Mouse (Mus musculus) left cerebral cortex, postnatal 4 days (tissue): ENCODE data around the gene Stpg3. TPM values are rescaled to one million over a fixed set of nuclear protein-coding genes. Genes with fewer than 3 reads are reported as not detected.
A peak's percentile ranks its signal among the peaks of the same experiment; 100 is the strongest.

Source experiments
- DNase-seq: peaks from one replicate; pipeline ENCODE4 v3.0.0-alpha.2; 2022
- intact Hi-C: fragments of 180-260 bp; cut with DNase I; formaldehyde crosslinking; loops from one replicate; pipeline ENCODE4 v1.15.1; 2025
- total RNA-seq, 2 experiments: library from RNA; stranded (reverse); gene quantifications; 2 replicates each; pipeline ENCODE4 v1.2.3; 2021

Stpg3 gene
- total RNA-seq, 2 experiments from 2014 or later: not detected

DNA sequence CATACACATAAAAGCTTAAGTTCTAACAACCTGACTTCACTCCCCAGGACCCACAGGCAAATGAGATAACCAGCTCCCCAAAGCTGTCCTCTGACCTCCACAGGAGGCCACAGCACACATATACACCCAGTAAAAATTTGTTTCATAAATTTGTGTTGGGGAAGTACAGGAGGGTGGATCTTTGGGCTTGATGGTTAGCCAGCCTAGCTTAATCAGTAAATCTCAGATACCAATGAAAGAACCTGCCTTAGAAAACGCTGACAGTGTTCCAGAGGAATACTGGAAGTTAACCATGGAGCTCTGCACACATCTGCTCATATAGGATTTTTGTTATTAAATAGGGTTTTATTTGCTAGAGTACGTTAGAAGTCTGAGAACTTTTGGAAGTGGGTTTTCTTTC lies 3.2 kb upstream of the Stpg3 start:
- no peak for DNase-seq
- intact Hi-C loops: no loop called here

DNA sequence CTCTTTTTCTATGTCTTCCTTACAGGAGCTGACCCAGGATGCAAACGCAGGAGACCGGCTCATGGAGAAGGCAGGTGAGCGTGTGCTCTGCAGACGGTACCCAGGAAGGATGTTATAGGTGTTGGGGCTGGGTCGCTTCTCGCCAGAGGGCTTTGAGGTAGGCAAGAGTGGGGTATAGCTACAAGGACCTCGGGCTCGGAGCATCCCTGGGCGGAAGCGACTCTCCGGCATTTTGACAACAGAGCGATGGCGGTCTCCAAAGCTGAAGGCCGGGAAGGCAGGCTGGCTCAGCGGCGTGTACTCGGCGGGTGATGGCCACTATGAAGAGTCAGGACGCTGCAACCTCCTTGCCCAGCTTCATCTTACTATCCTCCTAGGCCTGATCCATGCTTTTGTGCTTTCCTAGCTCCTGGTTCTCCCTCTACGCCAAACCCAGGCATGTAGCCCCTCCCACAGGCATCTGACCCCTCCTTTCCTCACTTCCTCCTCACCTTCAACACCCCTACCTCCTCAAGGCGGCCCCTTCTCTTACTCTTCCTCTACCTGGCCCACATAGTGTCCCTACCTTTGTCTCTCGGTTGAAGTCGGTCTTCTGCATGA lies 1.1 kb downstream of the Stpg3 start:
- intact Hi-C loops: no loop called here
- no peak for DNase-seq

DNA sequence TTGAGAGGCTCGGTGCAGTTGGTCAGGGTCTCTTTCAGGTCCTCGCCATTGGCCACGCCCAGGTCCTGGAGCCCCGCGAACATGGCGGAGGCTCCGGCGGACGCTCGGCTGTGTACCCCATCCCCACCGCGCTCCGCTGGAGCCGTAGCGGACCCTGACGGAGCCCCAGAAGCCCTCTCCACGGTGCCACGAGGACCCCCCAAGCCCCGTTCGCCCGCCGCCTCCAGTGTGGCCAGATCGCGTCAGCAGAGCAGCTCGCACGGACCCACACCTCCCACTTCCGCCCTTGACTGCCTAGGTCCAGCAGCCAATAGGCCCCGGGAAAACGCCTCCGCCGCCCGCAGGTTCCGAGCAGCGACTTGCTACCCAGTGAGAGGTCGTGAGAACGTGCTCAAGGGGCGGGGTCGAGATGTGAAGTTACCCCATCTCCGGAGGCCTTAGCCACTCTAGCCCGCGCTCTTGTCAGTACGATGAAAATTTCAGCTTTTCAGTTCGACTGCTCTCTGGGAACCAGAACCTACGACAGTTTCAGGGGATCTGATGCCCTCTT lies 3.2 kb downstream of the Stpg3 start, which contains the start of gene Nelfb:
Nelfb (minus strand) TSS at position 369 of the 550 bp plus-strand sequence.
- peak; percentile 91 for DNase-seq
- intact Hi-C loops: no loop called here

DNA sequence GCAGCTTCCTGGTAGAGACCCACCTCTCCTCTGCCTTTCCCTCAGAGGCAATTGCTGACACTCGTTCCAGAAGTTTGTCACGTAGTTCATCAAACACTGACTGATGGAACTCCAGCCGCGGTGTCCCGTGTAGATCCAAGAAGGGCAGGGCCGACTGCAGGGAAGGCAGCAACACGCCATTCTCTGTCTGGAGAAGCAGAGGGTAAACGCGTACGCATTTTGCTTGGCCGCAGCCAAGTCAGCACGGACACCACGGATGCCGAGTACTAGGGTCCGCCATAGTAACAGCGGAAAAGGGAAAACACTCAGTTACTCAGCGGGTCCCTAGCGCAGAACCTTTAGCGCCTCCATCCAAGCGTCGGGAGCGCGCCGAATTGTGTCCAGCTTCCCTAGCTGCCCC lies 3.8 kb downstream of the Stpg3 start:
- no peak for DNase-seq
- intact Hi-C loops: no loop called here

DNA sequence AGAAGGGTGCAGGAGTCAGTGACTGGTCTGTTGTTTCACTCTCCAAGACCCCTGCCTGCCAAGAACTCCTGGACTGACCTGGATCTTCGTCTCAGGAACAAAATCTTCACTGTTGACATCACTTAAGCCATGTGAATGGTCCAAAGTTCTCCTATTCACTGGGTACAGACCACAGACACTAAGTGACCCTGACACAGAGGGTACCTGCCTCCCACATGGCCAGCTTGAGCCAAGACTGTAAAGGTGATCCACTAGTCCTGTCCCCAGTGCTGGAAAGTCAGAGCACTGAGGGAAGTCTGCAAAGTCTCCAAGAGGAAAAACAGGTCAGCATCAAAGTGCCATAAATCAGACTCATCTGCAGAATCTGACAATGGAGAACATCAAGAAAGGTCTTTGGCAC lies 6.8 kb downstream of the Stpg3 start:
- intact Hi-C loops: no loop called here
- DNase-seq: no peak

DNA sequence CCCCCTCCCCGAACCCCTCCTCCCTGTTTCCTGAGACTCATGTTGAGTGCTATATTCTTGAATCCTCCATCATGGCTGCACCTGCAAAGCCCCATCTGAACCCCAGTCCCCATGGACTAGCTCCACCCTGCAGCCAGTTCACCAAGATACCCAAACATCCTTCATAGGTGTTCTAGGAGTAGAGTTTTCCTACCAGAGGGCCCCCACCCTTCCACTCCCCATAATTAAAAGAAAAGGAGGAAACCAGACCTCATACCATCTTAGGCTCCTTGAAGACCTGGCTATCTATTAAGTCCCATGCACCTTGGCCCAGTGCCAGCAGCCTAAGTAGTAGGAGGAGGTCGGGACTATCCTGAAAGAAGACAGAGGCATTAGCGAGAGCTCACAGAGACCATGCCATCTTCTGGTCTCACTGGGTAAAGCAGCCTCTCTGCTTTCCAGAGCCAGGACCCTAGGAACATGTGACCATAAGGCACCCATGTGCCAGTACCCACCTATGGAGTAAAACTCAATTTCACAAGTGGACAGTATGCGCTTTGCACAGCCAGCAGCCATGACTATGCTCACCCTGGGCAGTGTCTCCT lies 10.7 kb downstream of the Stpg3 start:
- no peak for DNase-seq
- intact Hi-C loops: no loop called here

GRCm38 (mm10) chr2:25200631-25201030 lies 13.8 kb downstream of the Stpg3 start:
- intact Hi-C loops: no loop called here
- DNase-seq: no peak

DNA sequence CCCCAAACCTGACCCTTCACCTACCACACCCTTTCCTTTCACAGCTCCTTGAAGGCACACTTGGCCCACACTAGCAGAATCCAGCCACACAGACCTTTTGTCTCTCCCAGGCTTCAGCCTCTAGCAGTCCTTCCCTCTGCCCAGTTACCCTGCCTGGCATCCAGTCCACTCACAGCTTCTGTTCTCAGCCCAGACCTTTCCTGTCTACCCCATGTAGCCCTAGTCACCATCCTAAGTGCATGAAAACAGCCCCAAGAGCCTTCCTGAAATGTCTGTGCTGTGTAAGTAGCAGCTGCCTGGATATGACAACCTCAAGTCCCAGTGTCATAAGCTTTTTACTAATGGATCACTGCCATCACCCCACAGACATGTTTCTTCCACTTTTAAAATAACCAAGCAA lies 16.5 kb downstream of the Stpg3 start:
- no peak for DNase-seq
- intact Hi-C loops: loop anchor here (5.0 kb wide), 1 partner anchor 59 kb away; the partner anchor contains the start of gene Tmem203

DNA sequence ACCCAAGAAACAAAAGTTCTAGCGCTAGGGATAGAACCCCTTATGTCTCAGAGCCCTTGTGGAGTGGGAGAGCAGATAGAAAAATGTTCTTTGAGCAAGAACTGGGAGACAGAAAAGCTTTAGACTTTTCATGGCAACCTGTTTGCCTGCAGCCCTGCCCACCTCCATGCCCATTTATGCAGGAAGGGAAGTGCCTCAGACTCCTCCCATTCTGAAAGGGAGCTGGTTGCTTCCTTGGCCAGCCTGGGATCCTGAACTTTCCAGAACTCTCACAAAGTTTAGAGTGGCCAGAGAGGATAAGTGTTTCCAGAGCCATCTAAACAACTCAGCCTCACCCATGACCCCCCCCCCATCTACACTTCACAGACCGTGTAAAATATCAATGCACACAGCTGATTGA lies 17.2 kb downstream of the Stpg3 start:
- intact Hi-C loops: loop anchor here (5.0 kb wide), 1 partner anchor 60 kb away; the partner anchor contains the start of gene Tmem203
- no peak for DNase-seq

GRCm38 (mm10) chr2:25196172-25196954 lies 18.1 kb downstream of the Stpg3 start, which contains the start of gene Tor4a:
Gene Tor4a (minus strand): TSS chr2:25196886.
- intact Hi-C loops: loop anchor here (5.0 kb wide), 1 partner anchor 61 kb away; the partner anchor contains the start of gene Tmem203
- DNase-seq: no peak

DNA sequence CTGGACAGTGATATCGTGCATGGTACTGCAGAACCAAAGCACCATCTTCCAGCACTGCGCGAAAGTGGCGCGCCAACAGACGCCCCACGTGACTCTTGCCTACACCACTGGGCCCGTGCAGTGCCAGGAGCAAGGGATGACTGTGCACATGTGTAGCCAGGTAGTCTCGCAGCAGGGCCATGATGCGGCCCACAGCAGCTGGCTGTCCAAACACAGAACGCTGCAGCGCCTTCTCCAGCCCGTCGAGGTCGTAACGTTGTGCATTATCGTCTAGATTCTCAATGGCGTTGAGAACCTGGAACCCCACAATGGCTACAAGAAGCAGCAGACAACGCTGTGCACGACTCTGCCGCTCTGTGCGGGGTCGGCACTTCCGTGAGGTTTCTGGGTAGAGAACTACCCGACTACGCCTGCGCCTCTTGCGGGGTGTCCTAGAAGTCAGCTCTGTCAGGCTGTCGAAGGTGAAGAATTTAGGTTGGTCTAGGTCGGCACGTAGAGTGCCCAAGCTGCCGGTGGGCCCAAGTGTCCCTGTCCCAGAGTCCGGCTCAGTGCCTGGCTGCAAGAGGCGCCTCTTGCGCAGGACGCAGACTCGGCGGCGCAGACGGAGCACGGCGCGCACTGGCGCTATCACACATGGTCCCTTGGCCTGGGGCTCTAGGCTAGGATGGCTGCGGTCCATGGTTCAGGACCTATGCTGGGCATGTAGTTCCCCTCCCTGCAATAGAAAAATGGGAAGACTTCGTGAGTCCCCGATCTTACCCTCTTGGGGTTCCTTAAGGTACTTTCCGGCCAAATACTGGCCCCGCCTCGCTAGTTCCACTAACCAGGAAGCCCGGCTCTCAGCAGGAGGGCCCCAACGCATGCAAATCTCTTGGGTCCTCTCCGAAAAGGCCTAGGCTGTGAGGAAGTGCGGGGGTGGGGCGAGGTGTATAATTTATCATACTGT lies 19.0 kb downstream of the Stpg3 start:
- intact Hi-C loops: loop anchor here (5.0 kb wide), 1 partner anchor 62 kb away; the partner anchor contains the start of gene Tmem203
- no peak for DNase-seq

DNA sequence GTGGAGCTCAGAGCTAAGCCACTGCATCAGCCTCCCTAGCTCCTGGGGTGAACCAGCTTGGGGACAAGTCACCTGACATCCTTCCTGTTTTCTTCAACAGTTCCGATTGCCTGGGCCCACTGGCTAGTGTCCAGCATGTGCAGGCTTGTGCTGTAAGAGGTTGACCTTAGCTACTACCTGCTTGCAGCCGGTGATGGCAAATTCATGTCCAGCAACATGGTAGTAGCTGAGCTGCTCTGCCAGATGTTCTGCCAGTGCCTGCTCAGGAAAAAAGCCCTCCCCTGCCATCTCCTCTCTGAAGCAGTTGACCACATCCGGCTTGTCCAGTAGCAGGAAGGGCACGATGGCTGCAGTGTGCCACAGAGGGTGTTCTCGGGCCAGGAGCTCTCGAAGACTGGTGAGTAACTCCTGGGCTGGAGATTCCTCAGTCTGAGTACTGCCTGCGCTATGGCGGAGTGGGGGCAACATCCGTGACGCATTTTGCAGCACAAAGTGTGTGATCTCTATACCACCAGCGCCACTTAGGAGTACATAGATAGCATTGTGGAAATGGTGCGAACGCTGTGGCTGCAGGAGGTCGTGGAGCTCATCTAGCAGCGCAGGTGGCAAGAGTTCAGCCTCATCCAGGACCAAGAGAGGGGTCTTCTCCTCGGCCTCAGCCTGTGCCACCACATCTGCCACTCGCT lies 19.8 kb downstream of the Stpg3 start:
- intact Hi-C loops: loop anchor here (5.0 kb wide), 1 partner anchor 63 kb away; the partner anchor contains the start of gene Tmem203
- DNase-seq: no peak

DNA sequence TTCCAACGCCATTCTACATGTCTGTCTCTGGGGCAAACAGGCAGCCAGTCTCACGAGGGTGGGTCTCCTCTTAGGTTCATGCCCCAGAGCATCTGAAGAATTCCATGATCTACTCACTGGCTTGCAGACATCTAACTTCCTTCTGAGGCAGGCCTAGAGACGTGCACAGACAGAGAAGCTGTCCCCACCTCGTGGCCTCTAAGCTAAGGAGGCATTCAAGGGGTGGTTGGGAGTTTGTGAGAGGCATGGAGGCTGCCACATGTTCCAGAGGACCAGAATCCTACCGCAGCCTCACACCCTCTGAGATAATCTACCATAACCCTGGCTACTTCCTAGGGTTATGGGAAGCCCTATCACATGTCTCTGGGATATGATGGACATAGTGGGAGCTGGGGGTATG lies 20.4 kb downstream of the Stpg3 start:
- DNase-seq: no peak
- intact Hi-C loops: no loop called here

DNA sequence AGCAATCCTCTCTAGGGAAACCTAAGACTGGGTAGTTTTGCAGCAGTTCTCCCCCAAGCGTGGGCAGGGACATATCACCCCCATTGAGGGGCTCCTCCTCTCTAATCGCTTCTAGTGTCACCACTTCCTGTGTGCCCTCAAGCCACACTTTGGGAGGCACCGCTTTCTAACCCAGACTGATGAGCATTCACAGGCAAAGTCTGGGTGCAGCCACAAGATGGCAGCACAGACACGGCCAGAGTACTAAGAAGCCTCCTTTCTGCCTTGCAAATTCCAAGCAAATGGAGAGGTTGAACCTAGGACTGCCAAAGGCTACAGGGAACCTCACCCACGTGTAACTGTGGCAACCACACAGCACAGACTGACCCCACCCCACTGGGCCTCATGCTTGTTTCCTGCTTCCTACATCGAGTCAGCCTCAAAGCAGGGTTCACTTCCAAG lies 21.1 kb downstream of the Stpg3 start:
- intact Hi-C loops: loop anchor here (1.0 kb wide), 1 partner anchor 33 kb away; no protein-coding TSS in a partner anchor
- DNase-seq: peak; percentile 84

GRCm38 (mm10) chr2:25187841-25188240 lies 26.6 kb downstream of the Stpg3 start:
- intact Hi-C loops: loop anchor here (5.0 kb wide), 1 partner anchor 221 kb away; no protein-coding TSS in a partner anchor
- no peak for DNase-seq

DNA sequence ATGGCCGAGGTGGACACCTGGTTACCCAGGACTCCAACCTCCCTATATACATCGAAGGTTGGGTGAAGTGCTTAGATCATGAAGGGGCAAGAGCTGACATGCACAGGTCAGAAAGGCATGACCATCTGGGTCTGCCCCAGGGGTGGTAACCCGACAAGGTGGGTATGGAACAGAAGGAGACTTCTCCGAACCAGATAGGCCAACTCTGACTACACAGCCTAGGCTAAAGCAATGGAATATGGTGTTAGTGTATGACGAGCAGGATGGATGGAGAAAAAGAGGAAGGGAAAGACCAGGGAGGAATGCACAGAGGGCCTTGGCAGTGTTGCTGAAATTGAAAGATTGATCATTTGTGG lies 27.9 kb downstream of the Stpg3 start:
- DNase-seq: no peak
- intact Hi-C loops: loop anchor here (5.0 kb wide), 1 partner anchor 219 kb away; no protein-coding TSS in a partner anchor

DNA sequence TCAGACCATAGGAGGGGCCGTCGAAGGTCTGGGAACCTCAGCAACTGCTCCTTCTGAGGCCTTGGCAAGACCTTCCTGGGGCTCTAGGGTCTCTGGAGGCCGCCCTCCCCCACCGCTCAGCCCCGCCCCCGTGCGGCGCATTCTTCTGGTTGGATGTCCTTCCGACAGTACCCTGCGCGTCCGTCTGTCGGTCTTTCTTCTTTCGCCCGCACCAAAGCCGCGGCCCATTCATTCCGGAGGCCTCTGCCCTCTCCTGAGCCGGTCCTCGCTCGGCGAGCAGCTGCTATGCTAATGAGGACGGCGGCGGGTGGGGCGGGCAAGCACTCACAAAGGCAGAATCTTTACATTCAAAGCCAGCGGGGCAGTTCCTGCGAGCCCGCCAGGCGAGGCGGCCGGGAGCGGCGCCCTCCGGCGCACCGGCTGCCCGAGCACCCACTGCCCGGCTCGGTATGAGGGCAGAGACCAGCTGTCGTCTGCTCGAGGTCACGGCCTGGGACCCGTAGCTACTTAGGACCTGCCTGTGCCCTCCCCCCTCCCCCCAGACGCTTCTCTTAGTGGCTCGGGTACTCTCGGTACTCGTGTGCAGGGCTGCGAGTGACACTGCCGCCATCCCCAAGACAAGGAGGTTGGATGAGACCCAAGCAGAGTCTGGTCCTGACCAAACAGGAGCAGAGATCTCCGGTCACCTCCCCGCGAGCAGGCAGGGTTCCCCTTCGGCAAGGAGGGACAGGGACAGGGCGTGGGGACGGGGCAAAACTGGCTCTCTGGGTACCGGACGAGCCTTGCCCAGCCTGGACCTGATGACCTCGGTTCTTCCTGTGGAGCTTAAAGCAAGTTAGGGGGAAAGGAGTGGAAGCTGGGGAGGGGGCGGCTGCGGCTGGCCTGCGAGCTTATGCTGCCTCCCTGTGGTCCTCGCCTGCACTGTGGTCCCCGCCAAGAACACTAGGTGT lies 28.5 kb downstream of the Stpg3 start:
- intact Hi-C loops: loop anchor here (5.0 kb wide), 1 partner anchor 219 kb away; no protein-coding TSS in a partner anchor
- peak; percentile 77 for DNase-seq

DNA sequence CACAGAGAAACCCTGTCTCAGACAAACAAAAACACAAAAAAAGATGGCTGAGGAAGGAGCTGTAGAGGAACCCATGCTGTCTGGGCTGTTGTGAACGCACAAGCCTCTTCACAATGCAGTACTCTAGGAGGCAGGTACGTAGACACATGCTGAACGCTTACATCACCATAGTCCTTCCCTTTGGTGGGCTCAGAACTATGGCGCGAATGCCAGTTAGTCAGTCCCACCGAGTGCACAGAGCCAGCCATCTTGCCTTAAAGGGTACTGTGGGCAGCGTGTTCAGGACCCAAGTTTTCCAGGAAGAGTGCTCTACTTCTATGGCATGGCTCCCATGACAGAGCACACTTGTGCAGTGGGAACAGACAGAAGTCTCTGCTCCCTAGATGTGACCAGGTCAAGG lies 29.9 kb downstream of the Stpg3 start:
- intact Hi-C loops: no loop called here
- DNase-seq: no peak
